Mouse (Mus musculus): ENCODE data around the gene Fxyd5. TPM values are rescaled to one million over a fixed set of nuclear protein-coding genes. Genes with fewer than 3 reads are reported as not detected.

Gene Fxyd5
- polyA plus RNA-seq, 1 experiment from 2014 or later: 11.0 TPM

DNA sequence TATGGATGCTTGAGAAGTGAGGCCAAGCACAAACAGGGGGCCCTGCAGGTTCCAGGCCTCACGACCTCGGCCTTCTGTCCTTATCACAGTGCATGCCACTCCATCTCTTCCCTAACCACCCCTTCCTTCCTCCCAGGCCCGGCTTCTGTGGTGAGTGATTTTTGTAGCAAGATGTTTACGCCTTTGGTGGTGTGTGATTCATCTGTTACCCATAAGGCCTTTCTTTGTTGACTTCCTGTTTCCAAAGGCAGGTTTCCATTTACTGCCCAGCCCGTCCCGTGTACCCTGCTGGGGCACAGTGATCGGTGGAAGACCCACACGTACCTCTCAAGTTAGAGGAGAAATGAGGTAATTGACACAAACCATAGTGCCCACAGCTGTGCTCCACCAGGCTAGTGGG lies 39.6 kb downstream of the Fxyd5 start:
- H3K27ac ChIP-seq: no peak overlapping the region
- no peak for ATAC-seq (ENCODE audit: insufficient number of reproducible peaks, insufficient read depth, low FRiP score, low TSS enrichment)

DNA sequence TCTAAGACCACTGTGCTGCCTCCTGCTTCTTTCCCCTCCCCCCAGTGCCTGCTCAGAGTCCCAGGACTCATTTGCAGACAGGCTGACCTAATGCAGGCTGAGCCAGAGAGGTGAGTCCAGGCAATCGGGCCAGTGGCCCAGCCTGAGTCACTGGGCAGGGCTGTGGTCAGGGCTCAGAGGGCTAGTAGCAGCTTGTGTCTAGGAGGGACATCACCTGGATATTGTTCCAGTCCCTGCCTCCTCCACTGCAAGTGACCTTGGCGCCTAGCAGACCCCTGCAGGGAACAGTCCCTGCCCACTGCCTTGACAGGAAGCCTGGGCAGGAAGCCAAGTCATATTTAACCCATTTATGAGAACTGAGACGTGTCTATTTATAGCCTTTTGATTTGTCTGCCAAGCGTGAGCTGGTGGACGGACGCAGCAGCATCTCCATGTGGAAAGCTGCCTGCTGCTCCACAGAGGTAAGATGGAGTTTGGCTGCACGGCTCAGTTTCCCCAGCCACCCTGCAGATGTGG lies 41.7 kb downstream of the Fxyd5 start:
- Histone ChIP-seq H3K4me3 (no peak overlapping the region), H3K9me3 (peaks cover 6% of the 10 kb centered on the region; the same call in 1 of the 2 replicates), H3K4me1 (peaks cover 12% of the 10 kb centered on the region), H3K4me2 (replicated peaks) (0 out of 2 replicates have a peak overlapping the region, but pooled peaks have one; percentile 1), H3K9ac (no peak overlapping the region), H3K27me3 (no peaks in the 10 kb centered on the region), H3K36me3 (no peaks in the 10 kb centered on the region), H3K27ac (0 out of 2 replicates have a peak overlapping the region, but pooled peaks have one; percentile 41)
- 22% methylated on average over 7 of the region's 7 CpGs for WGBS
- ATAC-seq (ENCODE audit: insufficient number of reproducible peaks, insufficient read depth, low FRiP score, low TSS enrichment): peak; percentile 68

More for the DNA sequence above, 39.6 kb downstream of the Fxyd5 start:
- H3K9ac ChIP-seq: no peak overlapping the region
- no peaks in the 10 kb centered on the region for H3K27me3 ChIP-seq
- H3K4me2 ChIP-seq (replicated peaks): no peak overlapping the region
- H3K9me3 ChIP-seq: no peaks in the 10 kb centered on the region
- H3K4me3 ChIP-seq: no peak overlapping the region
- H3K4me1 ChIP-seq: peaks cover 12% of the 10 kb centered on the region
- WGBS: 75% methylated on average over 8 of the region's 8 CpGs
- no peaks in the 10 kb centered on the region for H3K36me3 ChIP-seq

DNA sequence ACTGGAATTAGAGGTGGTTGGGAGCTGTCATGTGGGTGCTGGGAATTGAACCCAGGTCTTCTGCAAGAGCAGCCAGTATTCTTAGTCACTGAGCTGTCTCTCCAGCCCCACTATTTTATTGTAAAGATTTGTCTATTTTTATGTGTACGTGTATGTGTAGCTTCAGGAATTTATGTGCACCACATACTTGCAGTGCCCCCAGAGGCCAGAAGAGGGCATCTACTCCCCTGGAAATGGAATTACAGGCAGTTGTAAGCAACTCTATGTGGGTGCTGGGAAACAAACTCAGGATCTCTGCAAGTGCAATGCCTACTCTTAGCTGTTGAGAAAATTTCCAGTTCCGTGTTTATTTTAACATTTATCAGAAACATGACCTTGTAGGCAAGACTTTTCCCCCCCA lies 45.8 kb downstream of the Fxyd5 start:
- WGBS: 93% methylated on average over 2 of the region's 2 CpGs
- Histone ChIP-seq H3K27me3 (no peaks in the 10 kb centered on the region), H3K4me3 (no peak overlapping the region), H3K4me1 (peaks cover 12% of the 10 kb centered on the region), H3K36me3 (no peaks in the 10 kb centered on the region), H3K9ac (no peak overlapping the region), H3K27ac (no peak overlapping the region), H3K9me3 (peaks cover 6% of the 10 kb centered on the region; the same call in 1 of the 2 replicates), H3K4me2 (replicated peaks) (no peak overlapping the region)
- no peak for ATAC-seq (ENCODE audit: insufficient number of reproducible peaks, insufficient read depth, low FRiP score, low TSS enrichment)

DNA sequence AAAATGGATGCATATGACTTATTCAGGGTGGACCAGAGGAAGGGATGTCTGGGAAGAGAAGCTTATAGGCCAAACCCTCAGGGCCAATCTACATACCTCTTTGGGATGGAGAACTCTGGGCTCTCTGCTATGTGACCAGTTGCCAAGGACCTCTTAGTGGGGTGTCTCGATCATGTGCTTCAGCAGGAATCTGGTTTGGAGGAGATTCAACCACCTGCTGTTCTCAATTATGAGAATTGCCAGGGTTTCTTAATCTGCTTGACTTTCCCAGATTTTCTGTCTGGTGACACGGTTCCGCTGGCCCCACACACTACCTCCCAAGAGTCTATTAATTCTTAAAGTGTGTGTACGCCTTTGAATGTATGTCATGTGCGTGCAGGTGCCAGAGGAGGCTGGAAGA lies 48.3 kb downstream of the Fxyd5 start:
- WGBS: 77% methylated on average over 5 of the region's 5 CpGs
- H3K27ac ChIP-seq: no peak overlapping the region
- H3K4me3 ChIP-seq: no peak overlapping the region
- H3K9ac ChIP-seq: no peak overlapping the region
- no peaks in the 10 kb centered on the region for H3K4me1 ChIP-seq
- no peak for ATAC-seq (ENCODE audit: insufficient number of reproducible peaks, insufficient read depth, low FRiP score, low TSS enrichment)
- no peaks in the 10 kb centered on the region for H3K27me3 ChIP-seq
- no peaks in the 10 kb centered on the region for H3K36me3 ChIP-seq
- peaks cover 6% of the 10 kb centered on the region; the same call in 1 of the 2 replicates for H3K9me3 ChIP-seq
- H3K4me2 ChIP-seq (replicated peaks): no peak overlapping the region

DNA sequence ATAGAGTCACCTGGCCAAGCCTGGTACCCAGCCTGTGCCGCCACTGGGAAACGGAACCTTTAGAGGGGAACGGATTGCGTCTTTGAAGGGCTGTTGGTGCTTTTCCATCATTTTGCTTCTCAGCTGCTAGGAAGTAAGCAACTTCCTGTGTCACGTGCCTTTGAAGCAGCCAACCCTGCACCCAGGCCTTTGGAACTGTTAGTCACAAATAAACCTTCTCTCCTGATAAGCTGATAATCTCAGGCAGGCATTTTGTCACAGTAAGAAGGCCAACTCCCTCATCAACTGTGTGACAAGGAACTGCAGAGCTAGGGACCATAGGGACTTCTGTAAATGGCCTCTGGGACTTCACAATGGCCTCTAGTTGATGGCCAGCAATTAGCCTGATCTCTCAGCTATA lies 50.1 kb downstream of the Fxyd5 start:
- no peak for ATAC-seq (ENCODE audit: insufficient number of reproducible peaks, insufficient read depth, low FRiP score, low TSS enrichment)
- Histone ChIP-seq H3K27ac (no peak overlapping the region), H3K9me3 (peaks cover 6% of the 10 kb centered on the region; the same call in 1 of the 2 replicates), H3K4me1 (no peaks in the 10 kb centered on the region), H3K9ac (no peak overlapping the region), H3K4me2 (replicated peaks) (no peak overlapping the region), H3K27me3 (no peaks in the 10 kb centered on the region), H3K36me3 (no peaks in the 10 kb centered on the region), H3K4me3 (no peak overlapping the region)
- 81% methylated on average over 5 of the region's 5 CpGs for WGBS

DNA sequence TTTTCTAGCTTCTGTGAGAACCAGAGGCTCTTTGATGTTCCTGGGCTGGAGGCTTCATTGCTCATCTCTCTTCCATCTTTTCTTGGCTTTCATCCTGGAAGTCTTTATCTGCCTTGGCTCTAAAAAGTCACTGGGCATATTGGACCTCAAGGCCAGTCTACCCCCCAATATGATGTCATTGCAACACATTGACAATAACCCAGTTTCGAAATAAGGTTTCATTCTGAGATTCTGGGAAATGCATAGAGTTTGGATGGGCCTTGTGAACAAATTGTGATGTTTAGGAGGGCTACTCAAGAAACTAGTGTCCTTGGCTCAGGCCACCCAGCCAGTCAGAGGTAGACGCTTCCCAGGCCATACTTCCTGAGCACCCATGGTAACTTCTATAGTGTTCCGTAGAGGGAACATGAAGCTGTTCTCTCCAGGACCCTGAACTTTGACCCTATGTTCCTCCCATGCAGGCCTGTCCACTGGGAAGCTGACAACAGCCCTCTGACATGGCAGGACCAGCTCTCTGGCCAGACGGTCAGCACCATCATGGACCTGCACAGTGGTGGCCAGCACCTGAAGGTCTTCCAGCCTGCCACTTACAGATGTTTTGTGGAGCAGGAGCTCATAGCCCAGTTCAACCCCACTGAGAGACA lies 53.6 kb downstream of the Fxyd5 start:
- no peaks in the 10 kb centered on the region for H3K9me3 ChIP-seq
- H3K27me3 ChIP-seq: no peaks in the 10 kb centered on the region
- H3K27ac ChIP-seq: no peak overlapping the region
- no peak overlapping the region for H3K4me3 ChIP-seq
- WGBS: 84% methylated on average over 4 of the region's 4 CpGs
- H3K36me3 ChIP-seq: no peaks in the 10 kb centered on the region
- H3K9ac ChIP-seq: no peak overlapping the region
- no peak for ATAC-seq (ENCODE audit: insufficient number of reproducible peaks, insufficient read depth, low FRiP score, low TSS enrichment)
- H3K4me1 ChIP-seq: no peaks in the 10 kb centered on the region
- no peak overlapping the region for H3K4me2 ChIP-seq (replicated peaks)

DNA sequence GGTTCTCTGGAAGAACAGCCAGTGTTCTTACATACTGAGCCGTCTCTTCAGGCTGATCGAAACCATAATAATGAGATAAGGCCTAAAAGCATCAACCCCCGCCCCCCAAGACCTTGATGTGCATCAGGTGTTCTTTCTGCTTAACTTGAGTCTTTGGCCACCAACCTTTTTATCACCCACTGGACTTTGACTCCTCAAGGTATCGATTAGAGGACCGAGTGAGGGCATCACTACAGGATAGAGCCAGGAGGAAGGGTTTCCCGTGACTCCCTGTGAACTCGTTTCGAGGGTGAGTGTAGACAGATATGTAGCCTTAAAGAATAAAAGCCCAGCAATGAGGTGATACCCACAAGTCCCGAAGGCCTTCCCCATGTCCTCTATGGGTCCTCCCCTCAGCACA lies 56.9 kb downstream of the Fxyd5 start:
- Histone ChIP-seq H3K9ac (no peak overlapping the region), H3K27ac (no peak overlapping the region)
- 87% methylated on average over 9 of the region's 9 CpGs for WGBS

More for the DNA sequence above, 56.9 kb downstream of the Fxyd5 start:
- no peak overlapping the region for H3K4me2 ChIP-seq (replicated peaks)
- ATAC-seq (ENCODE audit: insufficient number of reproducible peaks, insufficient read depth, low FRiP score, low TSS enrichment): no peak
- H3K4me3 ChIP-seq: no peak overlapping the region
- H3K9me3 ChIP-seq: no peaks in the 10 kb centered on the region
- H3K4me1 ChIP-seq: no peaks in the 10 kb centered on the region
- no peaks in the 10 kb centered on the region for H3K27me3 ChIP-seq
- no peaks in the 10 kb centered on the region for H3K36me3 ChIP-seq

Small RNA genes within 50 kb of the gene (microRNA-seq; reads per million reads assigned to microRNA genes)
- not detected for gene Mir7050

Other genes starting within 250 kb of the Fxyd5 start
- 0.24 TPM in 1 of 2 replicates, not detected in the other for gene Ffar2, start 218.7 kb downstream of the Fxyd5 start, polyA plus RNA-seq (2016; fragmentation: Nextera tagmentation; extraction: Ambion mirVana)
- gene Ffar3, start 186.3 kb downstream of the Fxyd5 start, polyA plus RNA-seq (2016; fragmentation: Nextera tagmentation; extraction: Ambion mirVana): 0.13 TPM in 1 of 2 replicates, not detected in the other
- not detected in 2 replicates for gene Ffar1, start 180.9 kb downstream of the Fxyd5 start, polyA plus RNA-seq (2016; fragmentation: Nextera tagmentation; extraction: Ambion mirVana)
- gene Cd22, start 162.1 kb downstream of the Fxyd5 start, polyA plus RNA-seq (2016; fragmentation: Nextera tagmentation; extraction: Ambion mirVana): 0.09 and 0.17 TPM in 2 replicates
- 0.26 and 0.29 TPM in 2 replicates for gene Mag, start 127.6 kb downstream of the Fxyd5 start, polyA plus RNA-seq (2016; fragmentation: Nextera tagmentation; extraction: Ambion mirVana)
- gene Hamp2, start 117.8 kb downstream of the Fxyd5 start, polyA plus RNA-seq (2016; fragmentation: Nextera tagmentation; extraction: Ambion mirVana): not detected in 2 replicates
- gene Hamp, start 98.4 kb downstream of the Fxyd5 start, polyA plus RNA-seq (2016; fragmentation: Nextera tagmentation; extraction: Ambion mirVana): not detected in 2 replicates
- gene Usf2, start 85.7 kb downstream of the Fxyd5 start, polyA plus RNA-seq (2016; fragmentation: Nextera tagmentation; extraction: Ambion mirVana): 31.8 and 32.7 TPM in 2 replicates
- 25.6 and 26.2 TPM in 2 replicates for gene Lsr, start 69.0 kb downstream of the Fxyd5 start, polyA plus RNA-seq (2016; fragmentation: Nextera tagmentation; extraction: Ambion mirVana)
- 1.4 and 2.0 TPM in 2 replicates for gene Fam187b, start 68.7 kb downstream of the Fxyd5 start, polyA plus RNA-seq (2016; fragmentation: Nextera tagmentation; extraction: Ambion mirVana)
- gene Fxyd7, start 9.0 kb upstream of the Fxyd5 start, polyA plus RNA-seq (2016; fragmentation: Nextera tagmentation; extraction: Ambion mirVana): 26.0 and 36.0 TPM in 2 replicates
- gene Fxyd1, start 14.7 kb upstream of the Fxyd5 start, polyA plus RNA-seq (2016; fragmentation: Nextera tagmentation; extraction: Ambion mirVana): 24.2 and 31.1 TPM in 2 replicates
- gene Lgi4, start 16.9 kb upstream of the Fxyd5 start, polyA plus RNA-seq (2016; fragmentation: Nextera tagmentation; extraction: Ambion mirVana): 1.5 and 2.0 TPM in 2 replicates
- 16.6 and 19.2 TPM in 2 replicates for gene Fxyd3, start 34.2 kb upstream of the Fxyd5 start, polyA plus RNA-seq (2016; fragmentation: Nextera tagmentation; extraction: Ambion mirVana)
- gene Hpn, start 72.8 kb upstream of the Fxyd5 start, polyA plus RNA-seq (2016; fragmentation: Nextera tagmentation; extraction: Ambion mirVana): 3.7 and 4.2 TPM in 2 replicates
- gene Scn1b, start 84.5 kb upstream of the Fxyd5 start, polyA plus RNA-seq (2016; fragmentation: Nextera tagmentation; extraction: Ambion mirVana): 4.5 and 5.1 TPM in 2 replicates
- gene Gramd1a, start 113.4 kb upstream of the Fxyd5 start, polyA plus RNA-seq (2016; fragmentation: Nextera tagmentation; extraction: Ambion mirVana): 97.4 and 109 TPM in 2 replicates
- not detected in 2 replicates for gene Scgb2b2, start 248.0 kb upstream of the Fxyd5 start, polyA plus RNA-seq (2016; fragmentation: Nextera tagmentation; extraction: Ambion mirVana)
- not detected in 2 replicates for gene Scgb1b2, start 249.3 kb upstream of the Fxyd5 start, polyA plus RNA-seq (2016; fragmentation: Nextera tagmentation; extraction: Ambion mirVana)

Measured in embryonic facial prominence, embryonic 12.5 days (tissue).